Mouse (Mus musculus): ENCODE data around the gene 4933402N22Rik. TPM values are rescaled to one million over a fixed set of nuclear protein-coding genes. Genes with fewer than 3 reads are reported as not detected.
"Not testable (repeated sequence)": the region's sequence is repeated elsewhere in the genome, so short reads cannot be mapped to it uniquely, and the experiment has no call there.

Gene 4933402N22Rik
- polyA plus RNA-seq (2016; fragmentation: Nextera tagmentation; extraction: Ambion mirVana), result not detected in 2 replicates

DNA sequence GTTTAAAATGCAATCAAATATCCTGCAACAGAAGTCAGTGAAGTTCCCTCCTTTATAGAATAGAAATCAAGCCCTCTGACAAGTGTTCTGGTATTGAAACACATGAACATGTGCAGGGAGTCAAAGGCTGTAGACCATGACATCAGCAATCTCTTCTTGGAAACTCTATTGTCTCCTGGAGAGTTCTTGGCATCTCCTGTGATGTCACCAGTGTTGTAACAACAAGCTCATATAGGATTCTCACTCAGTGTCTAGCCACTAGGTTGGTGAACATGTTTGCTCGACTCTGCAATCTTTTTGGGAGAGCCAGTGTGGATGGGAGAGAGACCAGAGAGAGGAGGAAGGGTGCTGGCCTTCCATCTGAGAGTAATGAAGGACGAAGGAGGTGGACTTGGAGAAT lies at the start of gene 4933402N22Rik:
4933402N22Rik (plus strand) TSS at position 301 of the 400 bp plus-strand sequence.
- 86% methylated on average over 1 of the region's 2 CpGs for WGBS
- H3K9me3 ChIP-seq; H3K4me3 ChIP-seq; DNase-seq (ENCODE audit: extremely low spot score, low spot score); H3K36me3 ChIP-seq (replicated peaks); H3K4me1 ChIP-seq; H3K27ac ChIP-seq; H3K27me3 ChIP-seq (ENCODE audit: poor library complexity, severe bottlenecking): not testable (repeated sequence)

DNA sequence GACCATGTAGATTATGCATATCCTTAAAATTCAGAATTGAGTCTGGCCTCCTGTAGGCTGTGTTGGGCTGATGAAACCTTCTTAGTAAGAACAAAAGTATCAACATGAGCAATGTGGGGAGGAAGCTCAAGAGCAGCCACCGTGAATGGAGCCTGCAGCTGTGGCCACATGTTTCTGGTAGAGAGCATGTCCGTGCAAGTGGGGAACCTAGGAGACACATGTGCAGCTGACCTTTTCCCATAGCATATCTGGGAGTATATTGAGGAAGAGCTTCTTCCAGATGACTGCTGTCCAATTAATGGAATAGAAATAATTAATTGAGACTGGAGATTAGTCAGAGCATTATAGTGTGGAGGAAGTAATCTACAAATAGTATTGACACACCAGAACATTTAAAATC lies 5.9 kb downstream of the 4933402N22Rik start:
- 89% methylated on average over 2 of the region's 2 CpGs for WGBS
- not testable (repeated sequence) for H3K27ac ChIP-seq; H3K9me3 ChIP-seq; H3K27me3 ChIP-seq (ENCODE audit: poor library complexity, severe bottlenecking); H3K4me3 ChIP-seq; H3K4me1 ChIP-seq; DNase-seq (ENCODE audit: extremely low spot score, low spot score); H3K36me3 ChIP-seq (replicated peaks)

Other genes starting within 250 kb of the 4933402N22Rik start
- gene Gm8922, start 236.1 kb upstream of the 4933402N22Rik start, polyA plus RNA-seq (2016; fragmentation: Nextera tagmentation; extraction: Ambion mirVana), result not detected in 2 replicates
- gene Gm8926, start 147.5 kb upstream of the 4933402N22Rik start, polyA plus RNA-seq (2016; fragmentation: Nextera tagmentation; extraction: Ambion mirVana), result not detected in 2 replicates
- gene Gm6465, start 72.5 kb upstream of the 4933402N22Rik start, polyA plus RNA-seq (2016; fragmentation: Nextera tagmentation; extraction: Ambion mirVana), result not detected in 2 replicates

Data from forebrain, embryonic 10.5 days (tissue).